Mouse (Mus musculus): Measurements from ENCODE around the gene Bag2.
"Not testable (repeated sequence)": the region's sequence is repeated elsewhere in the genome, so short reads cannot be mapped to it uniquely, and the experiment has no call there.

The Bag2 gene

DNA sequence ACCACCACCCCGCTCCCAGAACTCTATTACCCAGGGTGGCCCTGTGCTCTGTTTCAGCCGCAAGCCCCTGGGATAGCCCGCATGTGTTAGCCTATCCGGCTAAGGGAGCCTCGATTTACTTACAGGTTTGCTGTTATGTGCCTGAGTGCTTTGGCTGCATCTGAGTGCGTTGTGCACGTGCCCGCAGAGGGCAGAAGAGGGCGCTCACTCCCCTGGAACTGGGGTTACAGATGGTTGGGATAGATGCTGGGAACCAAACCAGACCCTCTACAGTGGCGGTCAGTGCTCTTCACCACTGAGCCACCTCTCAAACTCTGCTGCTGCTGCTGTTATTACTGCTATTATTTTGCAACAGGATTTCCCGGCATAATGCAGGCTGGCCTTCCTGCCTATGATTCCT, 8.5 kb downstream of the Bag2 start:
- no peak for DNase-seq

DNA sequence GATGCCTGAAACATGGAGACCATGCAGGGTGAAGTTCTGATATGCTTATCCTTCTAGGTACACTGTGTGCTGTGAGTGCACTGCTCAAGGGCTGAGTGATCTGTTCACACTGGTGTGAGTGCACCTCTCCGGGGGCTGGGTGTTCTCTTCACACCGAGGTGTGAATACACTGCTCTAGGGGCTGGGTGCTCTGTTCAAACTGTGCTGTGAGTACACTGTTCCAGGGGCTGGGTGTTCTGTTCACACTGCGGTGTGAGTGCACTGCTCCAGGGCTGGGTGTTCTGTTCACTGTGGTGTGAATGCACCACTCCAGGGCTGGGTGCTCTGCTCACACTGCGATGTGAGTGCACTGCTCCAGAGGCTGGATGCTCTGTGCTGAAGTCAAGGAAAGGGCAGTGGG, 11.7 kb downstream of the Bag2 start:
- no peak for DNase-seq

DNA sequence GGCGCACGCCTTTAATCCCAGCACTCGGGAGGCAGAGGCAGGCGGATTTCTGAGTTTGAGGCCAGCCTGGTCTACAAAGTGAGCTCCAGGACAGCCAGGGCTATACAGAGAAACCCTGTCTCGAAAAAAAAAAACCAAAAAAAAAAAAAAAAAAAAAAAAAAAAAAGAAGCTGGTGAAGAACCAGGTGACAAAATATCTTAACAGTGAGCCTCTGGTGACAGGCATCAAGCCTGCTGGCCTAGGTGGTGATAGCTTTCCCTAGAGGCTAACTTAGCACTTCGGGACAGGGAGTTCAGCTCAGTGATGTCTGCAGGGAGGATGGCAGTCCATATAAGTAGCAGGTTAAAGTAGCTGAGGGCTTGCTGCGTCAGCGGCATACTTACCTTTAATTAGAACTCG, 12.8 kb downstream of the Bag2 start:
- not testable (repeated sequence) for DNase-seq

DNA sequence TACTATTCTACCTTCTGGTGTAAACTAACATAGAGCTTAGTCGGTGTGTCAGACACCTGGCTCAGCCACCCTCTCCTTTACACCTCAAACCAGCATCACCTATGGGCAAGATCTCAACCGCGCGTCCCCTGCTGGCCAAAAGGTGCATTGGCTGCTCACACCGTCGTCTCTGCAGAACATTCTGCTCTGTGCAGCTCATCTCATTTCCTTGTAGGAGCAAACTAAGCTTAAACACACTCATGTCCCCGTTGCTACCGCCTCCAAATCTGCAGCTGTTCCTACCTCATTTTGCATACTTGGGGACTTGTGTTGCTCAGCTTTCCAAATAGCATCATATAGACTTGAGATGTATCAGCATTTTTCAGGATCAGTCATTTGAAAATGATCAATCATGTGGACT, 14.7 kb downstream of the Bag2 start:
- peak; percentile 48 for DNase-seq

DNA sequence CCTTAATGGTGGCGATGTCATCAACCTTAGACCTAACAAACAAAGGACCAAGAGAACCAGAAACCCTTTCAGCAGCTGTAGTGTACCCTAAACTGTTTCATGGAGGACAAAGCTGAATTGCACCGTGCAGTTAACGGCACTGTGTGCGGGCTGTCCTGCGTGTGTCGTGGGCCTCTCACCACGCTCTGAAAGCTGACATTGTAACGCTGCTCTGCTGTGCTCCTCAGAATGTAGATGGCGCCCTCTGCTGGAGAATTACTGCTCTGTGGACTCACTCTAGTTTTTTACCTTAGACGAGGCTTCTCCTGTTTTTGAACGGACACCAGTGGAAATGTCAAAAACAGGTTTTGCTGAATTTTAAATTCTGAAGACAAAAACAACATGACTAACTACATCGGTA, 18.3 kb downstream of the Bag2 start:
- peak; percentile 84 for DNase-seq

- no peak for DNase-seq
Measured at GRCm38 (mm10) chr1:33738681-33739278, 18.8 kb downstream of the Bag2 start.

- no peak for DNase-seq
Measured at GRCm38 (mm10) chr1:33738281-33738680, 19.3 kb downstream of the Bag2 start.

DNA sequence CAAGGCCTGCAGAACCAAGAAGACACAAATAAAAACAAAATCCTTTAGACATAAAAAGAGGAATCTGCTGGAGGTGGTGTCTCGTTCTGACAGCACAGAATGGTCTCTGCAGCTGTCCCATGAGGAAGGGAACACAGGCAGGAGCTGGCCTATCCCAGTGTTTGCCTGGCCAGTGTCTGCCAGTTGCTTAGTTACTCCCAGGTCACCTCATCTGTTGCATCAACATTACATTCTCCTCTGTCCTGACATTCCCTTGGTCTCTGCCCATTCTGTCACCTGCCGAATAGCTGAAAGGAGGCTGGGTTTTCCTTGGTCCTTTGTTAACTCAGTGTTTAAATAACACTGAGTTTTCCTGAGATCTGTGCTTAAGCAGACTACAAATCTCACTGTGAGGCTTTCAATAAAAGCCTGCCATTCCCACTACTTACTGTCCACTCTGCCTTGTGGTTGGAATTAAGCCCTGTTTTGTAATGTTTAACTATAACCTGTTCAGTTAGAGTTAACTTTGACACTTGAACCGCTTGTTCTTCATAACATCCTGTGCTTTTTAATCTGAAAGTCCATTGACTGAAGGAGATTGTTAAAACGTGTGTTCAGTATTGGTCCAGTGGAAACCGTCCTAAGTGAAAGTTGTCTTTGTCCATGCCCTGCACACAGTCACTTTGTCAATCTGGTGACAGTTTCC, 23.5 kb downstream of the Bag2 start:
- peak; percentile 75 for DNase-seq

DNA sequence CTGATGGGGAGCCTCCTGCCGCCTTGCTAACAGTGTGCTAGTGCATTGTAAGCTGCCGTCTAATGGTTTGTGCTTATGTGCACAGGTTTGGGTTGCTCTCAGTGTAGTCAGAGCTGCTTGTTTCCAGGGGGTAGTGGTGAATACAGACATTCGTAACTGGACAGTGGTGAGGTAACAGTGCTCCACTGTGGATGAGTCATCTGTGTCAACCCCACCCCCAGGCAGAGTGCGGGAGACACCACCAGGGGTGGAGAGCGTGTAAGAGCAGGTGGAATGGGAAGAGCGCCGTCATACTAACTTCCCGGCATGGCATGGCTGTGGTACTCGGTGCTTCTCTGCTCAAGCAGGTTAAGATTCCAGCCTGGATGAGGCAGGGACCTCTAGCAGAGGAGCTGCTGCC, 24.6 kb downstream of the Bag2 start:
- DNase-seq: no peak

DNA sequence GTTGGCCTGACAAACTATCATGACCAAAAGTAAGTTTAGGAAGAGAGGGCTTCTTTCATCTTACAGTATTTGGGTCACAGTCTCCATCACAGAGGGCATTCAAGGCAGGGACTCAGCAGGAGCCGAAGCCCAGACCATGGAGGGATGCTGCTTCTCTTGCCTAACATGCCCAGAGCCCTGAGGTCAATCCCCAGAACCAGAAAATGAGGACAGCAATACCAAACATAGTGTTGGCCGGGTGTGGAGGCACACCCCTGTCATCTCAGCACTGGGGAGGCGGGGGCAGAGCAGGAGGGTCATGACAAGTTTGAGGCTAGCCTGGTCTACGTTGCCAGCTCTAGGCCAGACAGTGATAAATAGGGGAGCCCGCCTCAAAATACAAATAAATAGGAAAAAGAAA, 32.5 kb downstream of the Bag2 start:
- no peak for DNase-seq

DNA sequence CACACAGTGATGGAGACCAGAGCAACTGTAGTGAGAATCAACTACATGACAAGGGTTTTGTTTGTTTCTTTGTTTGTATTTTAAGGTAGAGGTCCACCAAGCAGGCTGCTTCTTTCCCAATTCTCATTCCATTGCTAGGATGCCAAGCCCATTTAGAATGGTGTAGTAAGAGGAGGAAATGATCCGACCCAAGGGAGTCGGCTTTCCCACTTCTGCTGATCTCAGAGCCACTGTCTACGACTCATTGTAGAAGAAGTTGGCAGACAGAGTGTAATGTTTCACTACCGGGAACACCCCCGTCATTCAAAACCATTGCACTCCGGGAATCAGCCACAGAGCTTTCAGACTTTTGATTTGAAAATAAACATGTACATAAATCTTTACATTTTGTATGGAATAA, 33.1 kb downstream of the Bag2 start:
- DNase-seq: no peak

DNA sequence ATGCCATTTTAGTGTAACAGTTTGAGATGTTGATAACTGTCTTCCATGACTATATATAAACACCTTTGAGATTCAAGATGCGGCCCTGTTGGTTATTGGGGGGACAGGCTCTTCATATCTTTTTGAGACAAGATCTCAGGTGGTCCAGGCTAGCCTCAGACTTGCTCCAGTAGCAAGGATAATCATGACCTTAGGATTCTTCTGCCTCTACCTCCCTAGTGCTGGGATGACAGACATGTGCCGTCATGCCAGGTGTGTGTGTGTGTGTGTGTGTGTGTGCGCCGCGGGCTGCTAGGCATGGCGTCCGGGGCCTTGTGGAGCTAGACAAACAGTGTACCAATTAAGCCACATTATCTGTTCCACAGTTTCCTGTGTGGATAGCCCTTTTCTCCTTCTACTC, 36.6 kb downstream of the Bag2 start:
- no peak for DNase-seq

DNA sequence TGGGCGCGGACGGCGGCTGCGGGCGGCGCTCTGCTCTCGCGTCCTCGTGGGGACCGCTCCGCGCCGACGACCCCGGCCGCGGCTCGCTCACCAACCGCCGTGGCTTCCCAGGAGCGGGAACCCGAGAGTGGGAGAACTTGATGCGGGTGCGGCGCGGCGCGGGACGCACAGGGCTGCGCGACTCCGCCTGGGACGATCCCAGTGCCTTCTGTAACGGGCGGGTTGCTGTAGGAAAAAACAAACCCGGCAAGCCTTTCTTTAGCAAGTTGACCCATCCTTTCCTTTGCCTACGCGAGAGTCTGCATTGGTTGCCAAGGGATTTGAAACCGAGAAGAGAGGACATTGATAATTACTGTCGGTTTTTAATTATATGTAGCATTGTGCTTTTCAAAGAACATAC, 37.4 kb downstream of the Bag2 start:
- DNase-seq: no peak

- peak; percentile 79 for DNase-seq
Measured at GRCm38 (mm10) chr1:33719733-33720225, 37.8 kb downstream of the Bag2 start, which contains the start of gene Rab23. Rab23 (plus strand) TSS chr1:33719887.

- no peak for DNase-seq
Measured at GRCm38 (mm10) chr1:33717636-33718035, 40.0 kb downstream of the Bag2 start.

GRCm38 (mm10) chr1:33714796-33715195, 42.8 kb downstream of the Bag2 start:
- DNase-seq: no peak

DNA sequence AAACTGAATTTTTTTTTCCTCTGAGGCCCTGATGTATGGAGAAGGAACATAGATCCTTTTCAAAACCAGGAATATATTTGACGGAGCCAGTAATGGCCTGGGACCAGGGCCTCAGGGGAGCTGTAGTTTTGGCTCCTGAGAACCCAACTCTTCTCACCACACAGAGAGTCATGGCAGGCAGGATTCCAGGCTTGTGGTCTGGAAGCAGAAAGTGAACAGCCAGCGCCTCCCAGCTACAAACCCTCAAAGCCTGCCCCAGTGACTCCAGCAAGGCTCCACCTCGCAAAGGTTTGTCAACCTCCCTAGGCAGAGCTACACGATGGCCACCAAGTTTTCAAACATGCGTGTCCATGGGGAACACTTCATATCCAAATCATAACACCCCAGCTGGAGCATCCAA, 45.6 kb downstream of the Bag2 start:
- DNase-seq: no peak

DNA sequence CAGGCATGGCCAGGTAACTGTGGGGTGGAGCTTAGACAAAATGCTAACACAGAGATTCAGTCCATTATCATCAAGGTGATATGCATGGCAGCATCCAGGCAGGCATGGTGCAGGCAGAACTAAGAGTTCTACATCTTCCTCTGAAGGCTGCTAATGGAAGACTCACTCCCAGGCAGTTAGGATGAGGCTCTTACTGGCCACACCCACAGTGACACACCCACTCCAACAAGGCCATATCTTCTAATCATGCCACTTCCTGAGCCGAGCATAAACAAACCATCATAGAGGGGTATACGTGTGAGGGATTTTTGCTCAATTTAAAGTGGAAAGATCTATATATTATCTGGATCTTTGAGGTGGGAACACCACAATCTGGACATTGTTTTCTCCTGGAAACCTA, 48.0 kb downstream of the Bag2 start:
- no peak for DNase-seq

DNA sequence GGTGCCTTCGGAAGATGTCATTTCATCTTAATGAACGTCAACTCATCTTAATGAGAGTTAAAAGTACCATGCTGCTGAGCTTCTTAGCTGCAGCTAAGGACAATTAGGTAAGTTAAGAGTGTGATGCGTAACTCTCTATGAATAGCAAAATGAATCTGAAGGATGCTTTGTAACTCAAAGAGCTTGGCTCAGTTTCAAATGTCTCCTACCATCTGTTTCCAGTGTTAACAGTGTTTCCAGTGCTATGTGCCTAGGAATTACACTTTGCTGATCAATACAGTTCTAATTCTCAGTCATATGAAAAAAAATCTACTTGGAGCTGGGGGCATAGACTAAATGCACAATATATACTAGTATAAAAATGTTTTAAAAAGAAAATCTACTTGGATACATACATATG, 56.4 kb downstream of the Bag2 start:
- DNase-seq: no peak

DNA sequence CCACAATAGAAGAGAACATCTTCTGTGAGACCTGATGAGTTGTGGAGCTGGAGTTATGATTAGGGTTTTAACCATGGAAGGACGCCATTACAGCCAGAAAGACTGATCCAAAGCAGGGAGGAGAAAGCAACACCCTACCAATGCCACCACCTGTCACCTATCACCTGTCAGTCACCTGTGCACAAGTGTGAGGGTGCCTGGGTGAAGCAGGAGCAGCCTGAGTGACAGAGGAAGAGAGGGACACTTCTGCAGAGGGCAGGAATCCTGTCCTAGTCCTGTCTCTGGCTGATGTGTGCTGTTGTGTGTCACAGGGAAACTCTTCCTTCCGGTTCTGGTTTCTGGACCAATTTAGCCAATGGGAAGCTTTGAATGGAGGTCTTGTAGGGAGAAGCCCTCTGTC, 61.6 kb downstream of the Bag2 start:
- DNase-seq: no peak
